Mouse (Mus musculus) T-helper 17 cell (primary cell): ENCODE measurements at regions not wholly inside any gene's neighbourhood (a gene's known extent, or its start where the extent isn't known, plus 50 kb on each side); places are given as distances from the start of the nearest gene placed in this dataset.

Experiments used
- in situ Hi-C, 2 experiments: fragments of 300-600 bp; cut with MboI, MseI; formaldehyde crosslinking; loops; 1 replicate in 1 of 2; 2 replicates in 1 of 2; pipeline ENCODE4 v1.15.1; 2025; ENCODE audit warnings: high pct_unique_total_duplicates in 2 of 2

DNA sequence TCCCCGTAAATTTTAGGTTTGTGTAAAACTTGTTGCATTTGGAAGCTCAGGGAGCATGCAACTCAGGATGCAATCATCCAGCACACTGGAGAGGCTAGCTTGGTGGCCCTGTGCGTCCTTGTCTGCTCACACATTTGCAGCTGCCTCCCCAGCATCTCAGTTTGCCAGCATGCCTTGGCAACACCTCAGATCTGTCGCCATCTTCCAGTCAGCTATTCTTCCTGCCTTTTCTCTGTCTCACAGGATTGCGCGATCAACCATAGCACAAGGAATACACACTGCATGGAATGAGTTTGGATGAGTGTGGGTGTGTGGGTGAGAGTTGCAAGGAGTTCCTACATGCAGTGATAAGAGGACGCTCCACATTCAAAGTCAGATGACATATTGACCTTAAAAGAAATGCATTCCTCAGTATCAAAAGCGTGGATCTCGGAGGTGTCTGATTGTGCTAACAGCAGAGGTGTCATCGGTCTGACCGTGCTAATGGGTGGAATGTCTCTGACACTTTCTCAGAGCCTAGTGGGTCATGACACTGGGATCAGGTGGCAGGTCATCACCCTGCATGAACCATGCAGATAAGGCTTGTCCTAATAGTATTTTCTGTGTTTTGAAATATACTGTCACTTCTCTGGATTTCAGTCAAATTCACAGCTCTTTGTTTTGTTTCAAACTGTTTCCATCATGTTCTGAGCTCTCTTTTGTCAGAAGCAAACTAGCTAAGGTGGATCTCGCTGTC, 360.6 kb upstream of the Arglu1 start:
- in situ Hi-C loops = no loop called here

DNA sequence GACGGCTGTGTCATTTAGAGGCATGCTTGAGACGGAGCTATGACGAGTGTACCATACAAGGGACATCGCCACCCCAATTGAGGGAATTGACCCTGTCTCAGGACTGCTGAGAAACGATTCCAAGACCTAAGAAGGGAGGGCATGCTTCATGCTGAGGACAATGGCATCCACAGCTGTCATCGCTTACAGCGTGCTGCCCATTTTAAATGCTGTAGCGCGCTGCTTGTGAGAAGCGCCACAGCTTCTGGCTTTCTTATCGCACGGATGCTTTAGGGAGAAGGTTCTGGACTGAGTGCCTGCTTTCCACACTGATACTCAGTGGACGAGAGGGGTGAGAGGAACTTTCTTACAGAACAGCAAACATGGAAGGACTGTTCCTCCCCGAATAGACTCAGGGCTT, 357.8 kb upstream of the Arglu1 start:
- in situ Hi-C loops = no loop called here

DNA sequence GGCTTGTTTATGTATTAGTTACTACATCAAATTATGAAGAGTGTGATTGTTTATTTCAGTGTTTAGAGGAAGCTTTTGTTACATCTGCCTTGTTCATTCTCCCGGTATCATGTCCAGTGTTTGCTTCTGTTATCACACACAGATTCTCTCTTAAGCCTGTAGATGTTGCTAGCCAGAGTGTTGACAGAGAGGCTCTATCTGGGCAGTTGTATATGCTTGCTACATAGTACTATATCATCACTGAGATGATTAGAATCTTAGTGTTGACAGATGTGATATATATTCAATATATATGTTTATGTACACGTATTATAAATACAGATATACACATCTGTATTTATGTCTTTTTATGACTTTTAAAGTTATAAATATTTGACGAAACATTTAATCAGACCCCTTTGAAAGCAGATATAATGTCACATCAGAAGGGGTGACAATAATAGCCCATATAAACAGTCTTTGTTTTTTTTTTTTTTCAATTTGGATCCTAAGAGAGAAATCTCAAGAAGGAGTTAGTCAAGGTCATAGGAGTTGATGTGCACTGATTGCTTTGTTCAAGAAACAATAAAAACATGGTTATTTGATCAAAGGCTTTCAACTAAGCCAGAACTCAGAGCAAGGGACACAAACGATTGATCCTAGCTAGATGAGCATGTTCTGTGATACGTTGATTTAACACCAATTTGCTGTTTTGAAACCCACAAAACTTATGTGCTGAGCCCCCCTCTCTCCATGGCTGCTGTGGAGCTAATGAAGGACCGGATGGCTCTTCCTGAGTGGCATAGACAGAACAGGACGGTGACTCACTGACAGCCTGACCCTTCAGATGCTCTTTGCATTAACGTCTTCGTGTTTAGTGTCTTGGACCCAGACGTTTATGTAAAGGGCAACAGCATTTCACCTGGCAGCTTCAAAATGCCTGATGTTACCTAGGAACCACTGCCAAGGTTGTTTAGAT, 352.8 kb upstream of the Arglu1 start:
- in situ Hi-C loops = no loop called here

DNA sequence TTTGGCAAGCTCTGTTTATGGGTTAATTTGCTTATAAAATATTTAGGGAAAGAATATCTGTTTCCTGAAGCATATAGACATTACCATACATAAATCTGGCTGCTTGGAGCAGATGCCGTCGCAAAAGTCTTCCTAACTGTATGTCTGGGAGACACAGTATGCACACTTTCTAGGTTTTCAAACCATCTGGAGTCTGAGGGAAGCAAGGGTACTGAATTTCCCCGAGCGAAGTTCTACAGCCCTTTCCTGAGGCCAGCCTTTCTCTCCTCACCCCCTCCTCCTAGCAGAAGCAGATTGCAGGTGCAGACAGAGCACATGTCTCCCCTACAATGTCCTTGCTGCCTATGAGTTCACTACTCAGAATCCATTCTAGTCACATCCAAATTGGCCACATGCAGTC, 338.8 kb upstream of the Arglu1 start:
- in situ Hi-C loops = no loop called here

DNA sequence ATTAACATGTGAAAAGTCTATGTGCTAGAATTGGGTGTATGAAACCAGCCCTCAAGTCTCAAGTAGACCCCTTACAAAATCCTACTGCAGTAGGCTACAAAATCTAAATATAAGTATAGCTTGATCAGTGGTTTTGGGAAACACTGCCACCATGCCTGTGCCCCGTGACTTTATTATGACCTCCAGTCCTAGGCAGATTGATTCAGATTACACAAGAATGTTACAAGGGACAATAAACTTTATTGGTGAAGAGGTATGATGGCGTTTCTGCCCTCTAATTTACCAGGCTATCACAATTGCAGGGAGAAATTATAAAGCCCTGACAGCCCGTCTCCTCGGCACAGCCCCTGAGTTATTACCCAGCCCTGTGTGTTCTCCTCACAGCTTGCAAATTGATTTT, 337.4 kb upstream of the Arglu1 start:
- in situ Hi-C loops = no loop called here

DNA sequence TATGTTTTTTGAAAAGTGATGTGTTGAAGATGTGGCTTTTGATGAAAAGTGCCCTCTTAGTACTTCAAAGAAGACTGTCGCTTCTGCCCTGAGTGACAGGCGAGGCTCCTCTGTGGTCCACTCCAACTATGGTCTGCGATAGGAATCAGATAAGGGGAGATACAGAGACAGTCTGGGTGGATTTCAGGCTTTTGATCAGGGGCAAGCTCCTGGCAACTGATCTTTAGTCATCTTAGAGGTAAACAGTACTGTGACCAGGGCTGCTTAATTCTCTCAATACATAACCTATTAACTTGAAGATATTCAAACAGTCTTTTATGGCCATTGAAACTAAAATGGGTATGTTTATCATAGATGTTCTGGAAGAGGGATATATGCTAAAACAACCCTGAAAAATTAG, 335.6 kb upstream of the Arglu1 start:
- in situ Hi-C loops = no loop called here

DNA sequence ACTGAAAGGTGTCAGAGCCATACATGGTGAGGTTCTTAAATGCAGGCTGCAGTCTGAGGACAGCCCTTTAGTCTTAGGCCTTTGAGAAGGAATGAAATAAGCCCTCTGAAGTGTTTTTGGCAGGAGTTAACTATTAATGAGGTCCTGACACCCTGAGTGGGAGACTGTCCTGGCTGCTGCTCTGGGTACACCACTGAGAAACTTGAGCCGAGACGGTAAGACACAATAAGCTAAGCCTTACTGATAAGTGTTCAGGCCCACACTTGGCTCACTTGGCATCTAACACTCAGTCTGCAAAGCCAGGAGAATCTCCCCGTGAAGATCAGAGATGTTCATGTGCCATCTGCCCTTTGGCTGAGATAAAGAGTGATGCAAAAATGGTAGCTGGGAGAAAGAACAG, 335.1 kb upstream of the Arglu1 start:
- in situ Hi-C loops = no loop called here

DNA sequence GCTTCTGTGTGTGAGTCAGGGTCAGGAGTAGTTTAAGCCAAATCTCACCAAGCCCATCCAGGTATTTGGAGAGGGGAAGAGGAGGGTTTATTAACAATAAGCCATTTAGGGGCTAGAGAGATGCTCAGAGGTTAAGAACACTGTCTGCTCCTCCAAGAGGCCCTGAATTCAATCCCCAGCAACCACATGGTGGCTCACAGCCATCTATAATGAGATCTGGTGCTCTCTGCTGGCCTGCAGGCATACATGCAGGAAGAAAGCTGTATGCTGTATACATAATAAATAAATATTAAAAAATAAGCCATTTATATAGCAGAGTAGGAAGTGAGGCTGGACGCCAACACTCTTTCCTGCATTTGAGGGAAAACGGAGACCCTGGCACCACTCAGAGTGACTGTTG, 330.4 kb upstream of the Arglu1 start:
- in situ Hi-C loops = no loop called here

DNA sequence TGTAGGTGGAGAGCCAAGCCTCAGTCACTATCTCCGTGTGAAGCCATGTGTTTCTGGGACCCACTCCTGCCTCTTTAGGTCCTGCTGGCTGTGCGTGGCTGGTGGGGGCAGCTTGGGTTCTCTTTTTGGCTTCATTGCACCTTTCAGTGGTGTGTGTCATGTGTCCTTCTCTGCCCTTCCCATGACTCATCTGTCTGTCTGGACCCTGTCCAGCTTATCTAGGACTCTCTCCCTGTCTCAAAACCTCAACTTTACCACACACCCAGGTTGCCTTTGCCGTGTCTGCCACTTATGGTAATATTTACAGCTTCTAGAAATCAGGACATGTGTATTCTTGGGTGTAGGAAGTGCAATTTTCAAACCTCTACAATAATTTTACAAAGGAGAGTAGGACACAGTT, 329.9 kb upstream of the Arglu1 start:
- in situ Hi-C loops = no loop called here

DNA sequence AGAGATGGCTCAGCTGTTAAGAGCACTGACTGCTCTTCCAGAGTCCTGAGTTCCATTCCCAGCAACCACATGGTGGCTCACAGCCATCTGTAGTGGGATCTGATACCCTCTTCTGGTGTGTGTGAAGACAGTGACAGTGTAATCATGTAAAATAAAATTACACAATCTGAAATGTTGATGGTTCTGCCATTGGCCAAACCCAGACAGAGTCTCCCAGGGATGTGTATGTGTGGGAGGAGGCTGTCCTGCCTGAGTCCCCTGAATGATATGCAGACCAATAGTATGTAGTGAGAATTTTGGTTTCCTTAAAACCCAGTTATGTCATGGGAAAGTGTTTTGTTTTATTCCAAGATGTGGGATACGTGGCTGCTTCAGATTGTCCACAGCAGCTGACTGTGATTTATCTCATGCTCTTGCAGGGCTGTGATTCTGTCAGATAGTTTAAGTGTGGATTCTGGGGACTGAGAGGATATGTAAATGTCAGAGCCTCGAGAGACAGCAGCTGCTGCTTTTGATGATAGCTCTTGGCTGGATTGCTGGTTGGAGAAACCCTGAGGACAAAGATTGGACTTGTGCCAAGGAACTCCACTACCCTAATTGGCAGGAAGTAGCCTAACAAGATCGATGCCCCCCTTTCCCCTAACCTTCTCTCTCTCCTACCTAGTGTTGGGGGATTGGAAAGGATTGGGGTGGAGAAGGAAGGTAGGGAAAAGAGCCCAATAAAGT, 321.6 kb upstream of the Arglu1 start:
- in situ Hi-C loops = no loop called here

DNA sequence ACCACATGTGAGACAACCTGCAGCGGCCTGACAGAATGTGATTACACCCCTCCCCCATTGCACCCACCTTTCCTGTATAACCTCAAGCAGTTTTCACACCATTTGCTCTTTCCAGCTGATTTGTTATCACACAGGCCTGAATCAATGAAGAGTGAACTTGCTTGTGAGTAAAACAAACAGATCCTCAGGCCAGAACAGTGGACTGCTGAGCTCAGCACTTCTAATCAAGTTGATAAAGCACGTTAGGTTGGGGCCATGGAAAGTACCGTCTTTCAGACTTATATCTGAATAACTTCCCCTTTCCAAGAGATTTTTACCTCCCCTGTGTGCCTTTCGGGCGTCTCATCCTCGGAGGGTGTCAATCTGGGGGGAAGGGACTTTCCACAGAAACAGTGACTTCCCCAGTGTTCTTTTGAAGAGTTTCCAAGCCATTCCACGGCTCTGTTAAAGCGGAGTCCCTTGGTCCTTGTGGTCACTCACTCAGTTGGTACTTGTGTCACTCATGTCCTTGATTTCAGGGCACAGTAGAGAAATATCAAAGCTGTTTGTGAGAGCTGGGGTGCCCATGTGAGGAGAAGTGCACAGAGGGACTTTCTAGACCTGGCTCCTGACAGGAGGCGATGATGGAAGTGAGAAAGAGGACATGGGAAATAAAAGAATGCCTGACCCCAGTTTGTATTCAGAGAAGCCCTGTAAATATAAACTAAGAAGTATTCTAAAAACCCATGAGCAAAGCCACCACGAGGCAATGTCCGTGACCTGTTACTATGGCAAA, 317.9 kb upstream of the Arglu1 start:
- in situ Hi-C loops = no loop called here

DNA sequence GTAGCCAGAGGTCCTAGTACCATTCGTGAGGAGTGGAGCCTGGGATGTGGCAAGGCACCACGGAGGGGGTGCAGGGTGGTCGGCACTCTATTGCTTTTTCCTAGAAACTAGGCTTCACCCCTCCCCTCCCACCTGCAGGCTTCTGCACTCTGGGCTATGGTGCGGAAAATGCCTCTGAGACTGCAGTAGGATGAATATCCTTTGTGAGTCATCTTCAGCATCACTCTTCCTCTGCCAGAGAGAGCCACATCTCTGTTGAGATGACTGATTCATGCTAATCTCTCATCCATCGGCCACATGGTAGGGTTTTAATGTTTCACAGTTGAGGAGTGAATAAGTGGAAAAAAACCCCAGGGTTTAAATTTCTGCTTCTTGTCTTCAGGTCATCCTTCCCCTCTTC, 309.6 kb upstream of the Arglu1 start:
- in situ Hi-C loops = no loop called here

DNA sequence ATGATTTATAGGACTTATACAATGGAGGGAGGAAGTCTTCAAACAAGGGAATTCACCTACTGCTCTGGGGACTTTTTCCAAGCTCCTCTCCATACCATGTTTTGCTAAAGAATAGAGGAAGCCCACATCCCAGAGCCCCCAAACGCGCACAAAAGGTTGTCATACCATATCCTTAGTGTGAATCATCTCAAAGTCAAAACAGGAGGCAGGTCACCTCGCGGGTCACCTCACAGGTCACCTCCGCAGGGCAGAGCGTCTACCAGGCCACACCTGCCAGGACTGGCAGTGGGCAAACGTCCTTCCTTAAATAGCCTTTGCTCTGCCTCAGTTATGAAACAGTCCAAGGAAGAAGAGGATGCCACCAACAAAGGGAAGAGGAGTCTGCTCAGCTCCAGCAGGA, 307.3 kb upstream of the Arglu1 start:
- in situ Hi-C loops = no loop called here

DNA sequence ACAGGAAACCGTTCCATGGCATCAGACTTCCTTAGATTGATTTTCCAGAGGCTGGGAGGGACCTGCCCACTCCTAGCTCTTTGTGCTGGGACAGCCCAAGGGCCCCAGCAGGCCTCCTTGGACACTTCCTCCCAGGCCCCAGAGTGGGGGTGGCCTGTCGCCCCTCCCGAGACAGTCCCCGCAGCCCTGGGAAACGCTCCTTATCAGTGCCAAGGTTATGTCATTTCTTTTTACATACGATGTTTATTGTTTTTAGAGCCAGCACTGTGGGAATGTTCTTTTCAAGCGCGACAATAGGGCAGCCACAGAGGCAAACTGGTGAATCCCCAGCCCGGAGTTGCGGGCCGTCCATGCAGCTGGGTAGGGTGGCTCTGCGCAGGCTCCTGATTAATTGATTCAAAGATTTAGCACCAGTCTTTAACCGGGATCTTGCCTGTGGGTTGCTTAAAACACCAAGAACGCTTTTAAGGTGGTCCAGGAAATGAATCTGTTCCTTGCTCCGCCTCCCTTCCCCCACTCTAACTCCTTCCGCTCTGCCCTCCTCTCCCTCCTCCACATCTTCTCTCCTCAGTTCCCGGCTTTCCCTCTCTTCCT, 304.4 kb upstream of the Arglu1 start:
- in situ Hi-C loops = no loop called here

DNA sequence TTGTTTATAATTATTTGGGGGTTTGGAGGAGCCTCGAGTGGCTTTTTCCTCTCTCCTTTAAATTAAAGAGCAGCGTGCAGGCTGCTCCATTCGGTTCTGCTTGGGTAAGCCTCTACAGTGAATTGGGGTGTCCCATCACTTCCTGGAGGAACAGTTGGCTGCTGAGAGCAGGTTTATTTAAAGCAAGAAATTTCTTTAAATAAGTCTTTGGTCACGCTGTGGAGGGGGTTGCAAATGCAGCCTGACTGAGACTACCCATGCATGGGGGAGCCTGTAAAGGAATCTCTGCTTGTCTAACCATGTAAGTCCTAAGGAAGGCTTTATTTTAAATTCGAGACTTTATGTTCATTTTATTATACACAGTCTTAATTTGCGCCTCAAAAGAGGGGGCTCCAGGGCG, 303.7 kb upstream of the Arglu1 start:
- in situ Hi-C loops = no loop called here

DNA sequence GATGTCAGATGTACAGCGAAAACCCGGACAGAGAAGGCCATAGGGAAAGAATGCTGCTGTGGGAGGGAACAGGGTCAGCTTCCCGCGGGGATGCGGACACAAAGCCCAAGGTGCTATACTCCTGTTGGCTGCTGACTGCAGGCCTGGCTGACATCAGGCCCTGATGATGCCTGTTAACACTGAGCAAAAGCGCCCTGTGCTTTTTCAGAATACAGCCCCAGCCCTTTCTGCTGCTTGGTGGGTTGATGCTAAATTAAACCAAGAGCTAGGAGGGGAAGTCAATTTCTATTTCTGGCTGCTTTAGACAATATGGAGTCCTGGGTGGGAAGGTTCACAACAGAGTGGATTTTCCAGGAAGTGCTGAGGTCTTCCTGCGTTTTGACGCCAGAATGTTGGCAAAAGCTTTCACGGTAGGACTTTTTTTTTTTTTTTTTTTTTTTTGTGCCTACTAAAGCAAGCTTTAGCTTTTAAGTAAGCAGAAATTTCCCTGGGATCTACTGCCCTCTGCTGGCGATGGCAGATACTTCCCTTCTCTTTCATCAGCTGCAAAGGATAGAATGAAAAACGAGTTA, 302.2 kb upstream of the Arglu1 start:
- in situ Hi-C loops = no loop called here

DNA sequence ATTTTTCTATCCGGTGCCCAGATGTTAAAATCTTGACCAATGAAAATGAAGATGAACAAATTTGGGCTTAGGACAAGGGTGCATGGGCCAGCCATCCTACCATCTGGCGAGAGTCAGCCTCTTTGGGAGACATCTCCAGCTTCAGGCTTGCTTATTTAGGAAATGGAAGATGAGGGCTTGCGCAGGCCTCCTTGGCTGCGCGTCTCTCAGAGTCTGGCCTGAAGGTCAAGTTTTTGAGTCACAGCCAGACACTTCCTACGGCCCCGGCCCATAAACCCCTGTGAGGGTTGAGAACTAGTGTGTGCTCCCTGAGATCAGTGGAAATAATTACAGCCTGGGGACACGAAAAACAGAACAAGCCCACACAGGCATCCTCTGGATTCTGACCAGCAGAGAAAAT, 300.7 kb upstream of the Arglu1 start:
- in situ Hi-C loops = no loop called here

DNA sequence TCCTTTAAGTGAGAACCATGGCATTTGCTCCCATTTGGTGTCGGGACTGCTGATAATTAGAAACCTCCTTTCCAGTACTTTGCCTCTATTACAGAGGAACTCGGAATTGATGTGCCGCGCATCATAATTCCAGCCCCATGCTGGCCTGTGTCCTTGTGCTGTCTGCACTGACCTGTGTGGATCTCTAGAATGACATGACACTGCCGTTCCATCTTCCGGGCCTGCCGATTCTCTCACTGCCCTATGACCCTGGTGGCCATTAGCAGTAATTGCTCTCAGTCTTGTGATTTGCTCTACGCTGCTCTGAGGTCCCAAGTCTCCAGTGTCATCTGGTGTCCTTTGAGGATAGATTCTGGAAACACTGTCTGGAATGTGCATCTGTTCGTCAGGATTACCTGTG, 295.7 kb upstream of the Arglu1 start:
- in situ Hi-C loops = no loop called here

DNA sequence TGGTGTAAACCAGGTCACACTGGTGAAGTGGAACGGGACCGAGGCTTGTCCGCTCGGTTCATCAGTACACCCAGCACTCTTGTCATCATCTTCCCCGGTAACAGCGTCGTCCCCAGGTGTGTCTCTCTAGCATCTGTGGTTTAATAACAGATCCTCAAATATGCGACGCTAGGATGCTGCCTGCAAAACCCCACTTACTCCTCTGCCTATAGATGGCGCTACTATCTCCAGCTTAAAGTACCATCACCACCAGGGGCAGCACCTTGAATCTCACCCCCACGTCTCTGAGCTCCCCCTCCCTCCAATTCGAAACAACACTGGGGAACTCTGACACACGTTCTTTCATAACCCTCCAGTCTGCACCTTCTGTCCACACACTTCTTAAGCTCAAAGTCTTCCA, 295.1 kb upstream of the Arglu1 start:
- in situ Hi-C loops = no loop called here

DNA sequence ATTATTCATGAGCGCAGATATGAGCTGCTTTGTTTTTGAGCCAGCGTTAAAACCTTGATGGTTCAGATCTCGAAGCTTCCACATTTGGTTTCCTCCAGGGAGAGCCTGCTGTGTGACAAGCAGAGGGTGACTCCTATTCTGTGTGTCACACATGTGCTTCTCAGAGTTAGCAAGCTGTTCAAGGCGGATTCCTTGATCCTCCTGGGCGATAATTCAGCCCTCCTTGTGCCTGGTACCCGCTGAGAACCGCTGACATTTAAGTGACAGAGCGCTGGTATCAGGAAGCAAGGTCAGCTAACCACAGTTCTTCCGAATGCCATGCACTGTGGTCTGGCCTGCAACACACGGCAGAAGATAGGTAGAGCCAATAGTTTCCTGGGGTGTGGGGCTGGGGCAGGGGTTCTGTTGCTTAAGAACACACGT, 294.5 kb upstream of the Arglu1 start:
- in situ Hi-C loops = no loop called here
